Mouse (Mus musculus): Measurements from ENCODE around the gene Inpp5d. TPM values are rescaled to one million over a fixed set of nuclear protein-coding genes. Genes with fewer than 3 reads are reported as not detected.
A peak's percentile ranks its signal among the peaks of the same experiment; 100 is the strongest.

Gene Inpp5d
- polyA plus RNA-seq, 1 experiment from 2014 or later, result 13.6 TPM

DNA sequence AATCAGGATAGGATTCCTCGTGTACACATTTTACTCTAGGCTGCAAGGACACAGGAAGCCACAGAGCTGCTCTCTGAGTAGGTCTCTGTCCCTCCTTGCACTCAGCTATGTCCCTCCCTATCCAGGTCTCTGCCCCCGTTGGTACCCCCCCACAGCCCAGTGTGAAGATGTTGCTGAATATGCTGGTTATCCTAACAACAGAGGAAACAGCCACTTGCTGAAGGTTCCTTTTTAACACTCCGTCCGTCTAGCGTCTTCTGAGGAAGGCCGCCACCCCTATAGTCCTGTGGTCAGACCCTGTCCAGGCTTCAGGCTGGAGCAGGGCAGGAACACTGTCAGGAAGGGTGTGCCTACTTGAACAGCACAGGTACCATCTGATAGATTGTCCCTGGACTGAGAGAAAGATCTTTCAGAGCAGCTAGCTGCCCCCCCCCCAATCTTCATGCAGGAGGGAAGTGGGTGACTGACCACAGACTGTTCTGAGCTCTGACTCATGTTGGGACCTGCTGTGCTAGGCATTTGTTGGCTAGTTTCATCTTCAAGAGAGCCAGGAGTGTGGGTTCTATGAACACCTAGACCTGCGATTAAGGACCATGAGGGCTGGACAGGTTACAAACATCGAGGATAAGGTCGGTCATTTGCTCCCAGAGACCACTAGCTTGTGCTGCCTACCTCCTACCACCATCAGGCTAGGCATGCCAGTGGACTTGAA lies 1.2 kb downstream of the Inpp5d start:
- Histone ChIP-seq H3K9me3 (ENCODE audit: low read length) (no peaks in the 10 kb centered on the region), H3K4me3 (ENCODE audit: low read depth, low read length) (peak overlapping the region; percentile 40), H3K4me1 (ENCODE audit: insufficient read depth, low read depth, low read length) (no peaks in the 10 kb centered on the region; the same call in 1 of the 2 replicates), H3K36me3 (ENCODE audit: insufficient read depth, low read length) (no peaks in the 10 kb centered on the region), H3K4me2 (replicated peaks; ENCODE audit: low read depth, low read length) (peak overlapping the region; percentile 54), H3K27ac (ENCODE audit: low read length) (peak overlapping the region; percentile 72), H3K9ac (replicated peaks; ENCODE audit: low read depth) (peak overlapping the region; percentile 54; the same call in 1 of the 2 replicates), H3K27me3 (replicated peaks; ENCODE audit: insufficient read depth, low read length) (no peaks in the 10 kb centered on the region)
- no peak for TF ChIP-seq EP300 (IDR thresholded peaks at IDR 0.05)
- TF ChIP-seq CTCF (IDR thresholded peaks at IDR 0.05), result no peak
- WGBS, result 67% methylated on average over 9 of the region's 9 CpGs
- DNase-seq (ENCODE audit: low spot score) (no peak), ATAC-seq (peak; percentile 23; the same call in 1 of the 2 replicates)

DNA sequence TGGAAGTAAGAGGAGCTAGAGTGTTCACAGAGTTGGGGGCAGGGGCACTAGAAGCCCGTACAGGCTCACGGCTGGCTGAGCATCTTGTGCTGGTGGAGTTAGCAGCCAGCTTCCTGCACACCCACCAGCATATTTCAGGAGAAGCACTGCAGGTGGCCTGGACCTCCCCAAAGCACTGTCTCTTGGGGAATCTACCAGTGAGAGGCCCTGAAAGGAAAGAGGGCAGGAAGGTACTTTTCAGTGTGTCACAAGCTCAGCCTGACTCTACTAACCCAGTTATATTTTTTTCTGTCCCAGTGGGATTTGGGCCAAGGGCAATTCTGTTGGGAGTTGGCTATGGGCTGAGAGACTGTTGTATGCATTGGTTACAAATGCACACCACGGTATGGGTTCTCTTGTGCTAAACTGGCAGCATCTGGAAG lies 1.8 kb downstream of the Inpp5d start:
- no peak for TF ChIP-seq EP300 (IDR thresholded peaks at IDR 0.05)
- no peak for TF ChIP-seq CTCF (IDR thresholded peaks at IDR 0.05)
- H3K27me3 ChIP-seq (replicated peaks; ENCODE audit: insufficient read depth, low read length), result no peaks in the 10 kb centered on the region
- no peak overlapping the region for H3K9ac ChIP-seq (replicated peaks; ENCODE audit: low read depth)
- H3K27ac ChIP-seq (ENCODE audit: low read length), result peak overlapping the region; percentile 14; the same call in 1 of the 2 replicates
- H3K4me2 ChIP-seq (replicated peaks; ENCODE audit: low read depth, low read length), result peak overlapping the region; percentile 54
- no peaks in the 10 kb centered on the region for H3K36me3 ChIP-seq (ENCODE audit: insufficient read depth, low read length)
- DNase-seq (ENCODE audit: low spot score) (no peak), ATAC-seq (no peak)
- WGBS, result 44% methylated on average over 3 of the region's 3 CpGs
- H3K4me1 ChIP-seq (ENCODE audit: insufficient read depth, low read depth, low read length), result no peaks in the 10 kb centered on the region; the same call in 1 of the 2 replicates
- peak overlapping the region; percentile 40 for H3K4me3 ChIP-seq (ENCODE audit: low read depth, low read length)
- no peaks in the 10 kb centered on the region for H3K9me3 ChIP-seq (ENCODE audit: low read length)

DNA sequence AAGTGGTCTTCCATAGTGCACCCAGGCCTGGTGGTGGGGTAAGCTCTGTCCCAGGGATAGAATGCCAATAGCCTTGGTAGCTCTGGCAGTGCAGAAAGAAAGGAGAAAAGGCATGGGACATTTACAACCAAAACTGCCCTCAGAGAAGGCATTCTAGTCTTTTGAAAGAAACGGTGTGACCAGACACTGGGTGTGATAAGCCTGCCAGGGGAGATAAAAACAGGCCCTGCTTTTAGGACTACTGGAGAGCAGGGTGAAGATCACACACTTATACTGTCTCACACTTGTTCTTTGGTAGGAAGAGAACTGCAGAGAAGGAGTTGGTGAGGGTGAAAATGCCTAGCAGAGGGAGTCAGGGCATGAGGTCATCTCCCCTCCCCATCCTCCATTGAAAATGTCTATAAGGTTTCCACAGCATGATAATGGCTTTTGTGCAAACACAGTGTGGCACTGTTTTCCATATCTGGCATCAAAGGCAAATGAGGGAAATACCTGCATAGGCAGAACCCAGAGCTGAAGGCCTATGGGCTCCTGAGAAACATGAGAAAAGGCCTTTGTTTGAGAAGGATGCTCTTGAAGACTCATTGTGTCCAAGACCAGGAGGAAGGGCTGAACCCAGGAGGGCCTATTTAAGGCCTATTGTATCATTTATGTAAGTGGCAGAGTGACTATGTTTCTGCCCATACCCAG lies 4.0 kb downstream of the Inpp5d start:
- Histone ChIP-seq H3K9ac (replicated peaks; ENCODE audit: low read depth) (no peak overlapping the region), H3K4me3 (ENCODE audit: low read depth, low read length) (no peak overlapping the region), H3K9me3 (ENCODE audit: low read length) (no peaks in the 10 kb centered on the region), H3K36me3 (ENCODE audit: insufficient read depth, low read length) (no peaks in the 10 kb centered on the region), H3K4me2 (replicated peaks; ENCODE audit: low read depth, low read length) (no peak overlapping the region), H3K4me1 (ENCODE audit: insufficient read depth, low read depth, low read length) (no peaks in the 10 kb centered on the region; the same call in 1 of the 2 replicates), H3K27ac (ENCODE audit: low read length) (no peak overlapping the region), H3K27me3 (replicated peaks; ENCODE audit: insufficient read depth, low read length) (no peaks in the 10 kb centered on the region)
- DNase-seq (ENCODE audit: low spot score), result no peak
- 58% methylated on average over 1 of the region's 1 CpGs for WGBS
- ATAC-seq, result no peak
- TF ChIP-seq CTCF (IDR thresholded peaks at IDR 0.05) (no peak), EP300 (IDR thresholded peaks at IDR 0.05) (no peak)

DNA sequence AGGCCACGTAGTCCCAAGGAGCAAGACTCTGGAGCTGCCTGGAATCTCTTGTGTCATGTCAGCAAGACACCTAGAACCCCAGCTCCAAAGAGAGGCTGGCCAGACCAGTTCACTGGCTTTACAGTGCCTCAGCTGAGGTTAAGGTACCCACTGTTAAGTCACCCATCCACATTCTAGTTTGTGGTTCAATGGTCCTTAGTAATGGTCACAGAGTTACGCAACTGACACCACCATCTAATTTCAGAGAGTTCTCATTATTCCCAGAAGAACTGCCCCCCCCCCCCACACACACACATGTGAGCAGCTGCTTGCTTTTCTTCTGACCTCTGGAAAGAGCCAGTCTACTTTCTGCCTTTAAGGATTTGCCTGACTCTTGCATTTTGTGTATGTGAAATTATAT lies 4.7 kb downstream of the Inpp5d start:
- Histone ChIP-seq H3K27me3 (replicated peaks; ENCODE audit: insufficient read depth, low read length) (no peaks in the 10 kb centered on the region), H3K9ac (replicated peaks; ENCODE audit: low read depth) (no peak overlapping the region), H3K36me3 (ENCODE audit: insufficient read depth, low read length) (no peaks in the 10 kb centered on the region), H3K4me2 (replicated peaks; ENCODE audit: low read depth, low read length) (no peak overlapping the region), H3K4me3 (ENCODE audit: low read depth, low read length) (no peak overlapping the region), H3K9me3 (ENCODE audit: low read length) (no peaks in the 10 kb centered on the region), H3K27ac (ENCODE audit: low read length) (no peak overlapping the region), H3K4me1 (ENCODE audit: insufficient read depth, low read depth, low read length) (no peaks in the 10 kb centered on the region; the same call in 1 of the 2 replicates)
- 98% methylated on average over 2 of the region's 2 CpGs for WGBS
- ATAC-seq, result no peak
- DNase-seq (ENCODE audit: low spot score), result no peak
- TF ChIP-seq CTCF (IDR thresholded peaks at IDR 0.05) (no peak), EP300 (IDR thresholded peaks at IDR 0.05) (no peak)

DNA sequence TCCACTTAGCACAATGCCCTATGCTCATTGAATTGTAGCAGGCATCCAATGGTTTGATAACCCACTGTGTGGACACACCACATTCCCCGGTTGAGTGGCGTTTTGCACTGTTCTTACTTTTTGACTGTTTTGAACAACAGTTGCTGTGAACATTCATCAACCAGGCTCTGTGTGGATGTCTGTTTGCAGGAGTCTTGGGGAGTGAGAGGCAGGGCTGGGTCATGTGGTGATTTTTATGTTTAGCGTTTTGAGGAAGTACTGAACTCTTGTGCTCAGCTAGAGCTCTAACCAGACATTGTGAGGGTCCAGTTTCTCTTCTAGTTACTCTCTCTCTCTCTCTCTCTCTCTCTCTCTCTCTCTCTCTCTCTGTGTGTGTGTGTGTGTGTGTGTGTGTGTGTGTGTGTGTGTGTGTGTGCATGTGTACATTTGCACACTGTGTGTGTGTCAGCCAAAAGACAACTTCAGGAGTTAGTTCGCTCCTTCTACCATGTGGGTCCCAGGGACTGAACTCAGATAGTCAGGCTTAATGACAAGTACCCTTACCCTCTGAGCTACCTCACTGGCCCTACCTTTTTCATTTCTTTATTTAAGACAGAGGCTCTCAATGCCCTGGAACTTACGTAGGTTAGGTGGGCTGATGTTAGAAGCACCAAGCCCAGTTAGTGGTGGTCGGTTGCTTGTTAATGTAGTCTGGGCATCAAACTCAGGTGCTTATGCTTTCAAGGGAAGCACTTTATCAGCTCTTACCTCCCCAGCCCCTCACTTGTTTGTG lies 5.3 kb downstream of the Inpp5d start:
- Histone ChIP-seq H3K36me3 (ENCODE audit: insufficient read depth, low read length) (no peaks in the 10 kb centered on the region), H3K4me3 (ENCODE audit: low read depth, low read length) (no peak overlapping the region), H3K27me3 (replicated peaks; ENCODE audit: insufficient read depth, low read length) (no peaks in the 10 kb centered on the region), H3K9ac (replicated peaks; ENCODE audit: low read depth) (no peak overlapping the region), H3K4me2 (replicated peaks; ENCODE audit: low read depth, low read length) (no peak overlapping the region), H3K9me3 (ENCODE audit: low read length) (no peaks in the 10 kb centered on the region), H3K27ac (ENCODE audit: low read length) (no peak overlapping the region), H3K4me1 (ENCODE audit: insufficient read depth, low read depth, low read length) (no peaks in the 10 kb centered on the region; the same call in 1 of the 2 replicates)
- ATAC-seq (no peak), DNase-seq (ENCODE audit: low spot score) (no peak)
- TF ChIP-seq EP300 (IDR thresholded peaks at IDR 0.05) (no peak), CTCF (IDR thresholded peaks at IDR 0.05) (no peak)
- whole genome bisulfite sequencing, result 78% methylated on average over 6 of the region's 6 CpGs

DNA sequence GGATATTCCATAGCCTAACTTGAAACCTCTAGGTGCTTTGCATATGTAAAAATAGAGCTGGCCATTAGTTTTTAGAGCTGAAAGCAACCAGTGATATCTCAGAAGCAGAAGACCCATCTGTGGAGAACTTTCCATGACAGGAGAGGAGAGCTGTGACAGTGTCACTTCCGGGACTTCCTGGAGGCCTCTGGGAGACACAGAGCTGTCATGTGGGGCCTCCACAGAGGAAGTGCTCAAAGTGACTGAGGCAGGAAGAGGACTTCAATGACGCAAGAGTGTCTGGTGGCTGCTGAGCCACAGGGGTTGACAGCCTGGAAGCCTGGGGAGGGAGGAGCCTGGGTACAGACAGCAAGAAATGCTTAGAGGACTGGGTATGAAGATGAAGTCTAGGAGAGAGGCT lies 6.2 kb downstream of the Inpp5d start:
- H3K27me3 ChIP-seq (replicated peaks; ENCODE audit: insufficient read depth, low read length), result no peaks in the 10 kb centered on the region
- no peak overlapping the region; the same call in 1 of the 2 replicates for H3K4me2 ChIP-seq (replicated peaks; ENCODE audit: low read depth, low read length)
- ATAC-seq, result peak; percentile 91
- peak; percentile 88 for DNase-seq (ENCODE audit: low spot score)
- H3K9me3 ChIP-seq (ENCODE audit: low read length), result no peaks in the 10 kb centered on the region
- H3K27ac ChIP-seq (ENCODE audit: low read length), result peak overlapping the region; percentile 57; the same call in 1 of the 2 replicates
- no peak overlapping the region for H3K4me3 ChIP-seq (ENCODE audit: low read depth, low read length)
- no peaks in the 10 kb centered on the region for H3K36me3 ChIP-seq (ENCODE audit: insufficient read depth, low read length)
- no peak overlapping the region for H3K9ac ChIP-seq (replicated peaks; ENCODE audit: low read depth)
- TF ChIP-seq CTCF (IDR thresholded peaks at IDR 0.05) (no peak), EP300 (IDR thresholded peaks at IDR 0.05) (peak; percentile 87)
- WGBS, result 23% methylated on average over 2 of the region's 2 CpGs
- no peaks in the 10 kb centered on the region; the same call in 1 of the 2 replicates for H3K4me1 ChIP-seq (ENCODE audit: insufficient read depth, low read depth, low read length)
